Mouse (Mus musculus): ENCODE measurements at regions not wholly inside any gene's neighbourhood (a gene's known extent, or its start where the extent isn't known, plus 50 kb on each side); places are given as distances from the start of the nearest gene placed in this dataset.

- Histone ChIP-seq H3K9me3 (no peaks in the 10 kb centered on the region), H3K4me3 (no peak overlapping the region), H3K4me1 (no peaks in the 10 kb centered on the region), H3K27ac (no peak overlapping the region), H3K9ac (no peak overlapping the region), H3K36me3 (no peaks in the 10 kb centered on the region), H3K4me2 (no peak overlapping the region), H3K27me3 (no peaks in the 10 kb centered on the region)
- ATAC-seq (ENCODE audit: insufficient number of reproducible peaks, insufficient read depth, low FRiP score, low TSS enrichment, low read depth) = no peak
- 78% methylated on average over 4 of the region's 4 CpGs for WGBS
Measured at GRCm38 (mm10) chr3:9131366-9131765, 478.5 kb downstream of the Zfp704 start.

GRCm38 (mm10) chr3:9128407-9128806 is 481.5 kb downstream of the Zfp704 start:
- ATAC-seq (ENCODE audit: insufficient number of reproducible peaks, insufficient read depth, low FRiP score, low TSS enrichment, low read depth) = no peak
- WGBS = 81% methylated on average over 4 of the region's 4 CpGs
- Histone ChIP-seq H3K4me2 (no peak overlapping the region), H3K27me3 (no peaks in the 10 kb centered on the region), H3K27ac (no peak overlapping the region), H3K4me3 (no peak overlapping the region), H3K36me3 (no peaks in the 10 kb centered on the region), H3K4me1 (0 out of 2 replicates have a peak, but pooled peaks cover under 1% of the 10 kb centered on the region), H3K9me3 (no peaks in the 10 kb centered on the region), H3K9ac (no peak overlapping the region)

- no peak overlapping the region for H3K4me3 ChIP-seq
- H3K27me3 ChIP-seq = no peaks in the 10 kb centered on the region
- H3K9me3 ChIP-seq = no peaks in the 10 kb centered on the region
- 52% methylated on average over 5 of the region's 5 CpGs for WGBS
- H3K4me1 ChIP-seq = 0 out of 2 replicates have a peak, but pooled peaks cover 4% of the 10 kb centered on the region
- H3K36me3 ChIP-seq = no peaks in the 10 kb centered on the region
- no peak overlapping the region for H3K27ac ChIP-seq
- H3K4me2 ChIP-seq = no peak overlapping the region
- no peak for ATAC-seq (ENCODE audit: insufficient number of reproducible peaks, insufficient read depth, low FRiP score, low TSS enrichment, low read depth)
- H3K9ac ChIP-seq = no peak overlapping the region
Measured at GRCm38 (mm10) chr3:9123079-9123478, 486.8 kb downstream of the Zfp704 start.

- Histone ChIP-seq H3K9me3 (no peaks in the 10 kb centered on the region), H3K9ac (no peak overlapping the region), H3K27me3 (no peaks in the 10 kb centered on the region), H3K4me3 (no peak overlapping the region), H3K27ac (no peak overlapping the region), H3K4me2 (no peak overlapping the region), H3K4me1 (no peaks in the 10 kb centered on the region), H3K36me3 (no peaks in the 10 kb centered on the region)
- 94% methylated on average over 3 of the region's 3 CpGs for WGBS
- ATAC-seq (ENCODE audit: insufficient number of reproducible peaks, insufficient read depth, low FRiP score, low TSS enrichment, low read depth) = no peak
Measured at GRCm38 (mm10) chr3:9117913-9118312, 492.0 kb downstream of the Zfp704 start.

- no peaks in the 10 kb centered on the region for H3K27me3 ChIP-seq
- H3K9ac ChIP-seq = no peak overlapping the region
- H3K4me1 ChIP-seq = peaks cover 4% of the 10 kb centered on the region; the same call in 1 of the 2 replicates
- H3K27ac ChIP-seq = no peak overlapping the region
- H3K4me2 ChIP-seq = no peak overlapping the region
- WGBS = 73% methylated on average over 5 of the region's 5 CpGs
- H3K4me3 ChIP-seq = no peak overlapping the region
- H3K9me3 ChIP-seq = no peaks in the 10 kb centered on the region
- ATAC-seq (ENCODE audit: insufficient number of reproducible peaks, insufficient read depth, low FRiP score, low TSS enrichment, low read depth) = no peak
- no peaks in the 10 kb centered on the region for H3K36me3 ChIP-seq
Measured at GRCm38 (mm10) chr3:9113410-9113809, 496.5 kb downstream of the Zfp704 start.

- Histone ChIP-seq H3K4me3 (no peak overlapping the region), H3K4me1 (peaks cover 4% of the 10 kb centered on the region; the same call in 1 of the 2 replicates), H3K27ac (no peak overlapping the region), H3K9me3 (no peaks in the 10 kb centered on the region), H3K27me3 (no peaks in the 10 kb centered on the region), H3K4me2 (no peak overlapping the region), H3K36me3 (no peaks in the 10 kb centered on the region), H3K9ac (no peak overlapping the region)
- 36% methylated on average over 11 of the region's 11 CpGs for WGBS
- no peak for ATAC-seq (ENCODE audit: insufficient number of reproducible peaks, insufficient read depth, low FRiP score, low TSS enrichment, low read depth)
Measured at GRCm38 (mm10) chr3:9110741-9111140, 499.1 kb downstream of the Zfp704 start.

GRCm38 (mm10) chr3:9109991-9110390 is 499.9 kb downstream of the Zfp704 start:
- Histone ChIP-seq H3K9me3 (no peaks in the 10 kb centered on the region), H3K4me3 (no peak overlapping the region), H3K4me2 (no peak overlapping the region), H3K4me1 (peaks cover 4% of the 10 kb centered on the region; the same call in 1 of the 2 replicates), H3K27me3 (no peaks in the 10 kb centered on the region), H3K9ac (no peak overlapping the region), H3K27ac (no peak overlapping the region), H3K36me3 (no peaks in the 10 kb centered on the region)
- WGBS = 47% methylated on average over 8 of the region's 8 CpGs
- ATAC-seq (ENCODE audit: insufficient number of reproducible peaks, insufficient read depth, low FRiP score, low TSS enrichment, low read depth) = no peak

GRCm38 (mm10) chr3:9109485-9109884 is 500.4 kb downstream of the Zfp704 start:
- Histone ChIP-seq H3K9ac (no peak overlapping the region), H3K4me3 (no peak overlapping the region), H3K27ac (no peak overlapping the region), H3K9me3 (no peaks in the 10 kb centered on the region), H3K36me3 (no peaks in the 10 kb centered on the region), H3K4me1 (peaks cover 4% of the 10 kb centered on the region; the same call in 1 of the 2 replicates), H3K4me2 (no peak overlapping the region), H3K27me3 (no peaks in the 10 kb centered on the region)
- ATAC-seq (ENCODE audit: insufficient number of reproducible peaks, insufficient read depth, low FRiP score, low TSS enrichment, low read depth) = no peak
- WGBS = 83% methylated on average over 5 of the region's 5 CpGs

GRCm38 (mm10) chr3:9107766-9108410 is 502.0 kb downstream of the Zfp704 start:
- WGBS = 65% methylated on average over 15 of the region's 15 CpGs

GRCm38 (mm10) chr3:9105191-9105926 is 504.5 kb downstream of the Zfp704 start:
- H3K4me1 ChIP-seq = no peaks in the 10 kb centered on the region
- no peaks in the 10 kb centered on the region for H3K9me3 ChIP-seq
- H3K36me3 ChIP-seq = no peaks in the 10 kb centered on the region
- H3K4me3 ChIP-seq = no peak overlapping the region
- WGBS = 66% methylated on average over 8 of the region's 8 CpGs
- no peak for ATAC-seq (ENCODE audit: insufficient number of reproducible peaks, insufficient read depth, low FRiP score, low TSS enrichment, low read depth)
- no peak overlapping the region for H3K9ac ChIP-seq
- H3K27me3 ChIP-seq = no peaks in the 10 kb centered on the region
- no peak overlapping the region for H3K27ac ChIP-seq
- no peak overlapping the region for H3K4me2 ChIP-seq

More at GRCm38 (mm10) chr3:9107766-9108410, 502.0 kb downstream of the Zfp704 start:
- Histone ChIP-seq H3K36me3 (no peaks in the 10 kb centered on the region), H3K27me3 (no peaks in the 10 kb centered on the region), H3K4me2 (no peak overlapping the region), H3K27ac (no peak overlapping the region), H3K9me3 (no peaks in the 10 kb centered on the region), H3K4me3 (no peak overlapping the region), H3K4me1 (peaks cover 4% of the 10 kb centered on the region; the same call in 1 of the 2 replicates), H3K9ac (no peak overlapping the region)
- no peak for ATAC-seq (ENCODE audit: insufficient number of reproducible peaks, insufficient read depth, low FRiP score, low TSS enrichment, low read depth)

- 83% methylated on average over 6 of the region's 6 CpGs for WGBS
- Histone ChIP-seq H3K9me3 (no peaks in the 10 kb centered on the region), H3K36me3 (no peaks in the 10 kb centered on the region), H3K27ac (no peak overlapping the region), H3K27me3 (no peaks in the 10 kb centered on the region), H3K9ac (no peak overlapping the region), H3K4me1 (no peaks in the 10 kb centered on the region), H3K4me3 (no peak overlapping the region), H3K4me2 (no peak overlapping the region)
- no peak for ATAC-seq (ENCODE audit: insufficient number of reproducible peaks, insufficient read depth, low FRiP score, low TSS enrichment, low read depth)
Measured at GRCm38 (mm10) chr3:9103456-9103855, 506.4 kb downstream of the Zfp704 start.

- ATAC-seq (ENCODE audit: insufficient number of reproducible peaks, insufficient read depth, low FRiP score, low TSS enrichment, low read depth) = no peak
- H3K9ac ChIP-seq = no peak overlapping the region
- 46% methylated on average over 3 of the region's 3 CpGs for WGBS
- H3K27ac ChIP-seq = no peak overlapping the region
- H3K4me2 ChIP-seq = no peak overlapping the region
- no peaks in the 10 kb centered on the region for H3K36me3 ChIP-seq
- H3K9me3 ChIP-seq = no peaks in the 10 kb centered on the region
- no peak overlapping the region for H3K4me3 ChIP-seq
- no peaks in the 10 kb centered on the region for H3K27me3 ChIP-seq
- H3K4me1 ChIP-seq = no peaks in the 10 kb centered on the region
Measured at GRCm38 (mm10) chr3:9101240-9101639, 508.6 kb downstream of the Zfp704 start.

Data from embryonic facial prominence, embryonic 13.5 days (tissue).